Mouse (Mus musculus) right cerebral cortex, adult 18-20 months (tissue): ENCODE measurements around the gene Tmem219.
A peak's percentile ranks its signal among the peaks of the same experiment; 100 is the strongest.

Experiments used
- DNase-seq: peaks from one replicate; pipeline ENCODE4 v3.0.0; 2022; ENCODE audit warnings: mixed read lengths

Tmem219 gene

DNA sequence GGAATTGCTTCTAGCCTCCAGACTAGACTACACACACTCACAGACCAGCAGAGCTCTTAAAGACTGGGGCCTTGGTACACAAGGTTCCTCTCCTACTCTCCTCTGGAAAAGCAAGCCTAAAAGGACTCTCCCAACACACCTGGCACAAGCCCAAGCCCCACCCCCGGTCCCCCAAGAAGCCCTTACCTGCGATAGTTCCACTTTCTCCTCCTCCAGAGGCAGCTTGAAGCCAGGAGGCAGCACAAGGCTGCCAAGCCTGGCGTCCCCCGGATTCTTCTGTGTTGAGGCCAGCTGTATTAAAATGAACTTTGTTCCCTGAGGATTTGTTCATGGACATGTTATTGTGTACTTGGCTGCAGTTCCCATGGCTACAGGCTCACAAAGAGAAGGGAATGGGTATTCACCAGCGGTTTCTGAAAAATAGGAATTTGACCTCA is at the start of gene Tmem219:
TSS of gene Tmem219 (minus strand) at position 294 of the 437 bp plus-strand sequence.
- no peak for DNase-seq

GRCm38 (mm10) chr7:126967361-126967760 is 44.6 kb upstream of the Tmem219 start:
- no peak for DNase-seq

DNA sequence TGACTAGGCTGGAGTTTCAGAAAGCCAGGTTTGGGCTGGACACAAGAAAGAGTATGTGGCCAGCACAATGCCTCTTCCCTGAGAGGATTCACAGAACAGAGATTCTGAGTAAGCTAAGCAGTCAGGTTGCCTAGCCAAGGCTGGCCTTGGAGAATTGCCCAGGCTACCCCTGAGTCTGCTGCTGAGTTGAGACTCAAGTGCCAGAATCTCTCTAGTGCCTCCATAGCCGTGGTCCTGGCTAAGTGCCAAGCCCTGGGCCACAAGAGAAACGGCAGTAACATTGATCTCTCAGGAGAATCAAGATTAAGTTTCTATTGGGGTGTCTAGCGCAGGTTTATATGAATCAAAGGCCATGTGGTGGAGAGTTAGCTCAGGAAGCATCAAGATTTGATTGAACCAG is 42.9 kb upstream of the Tmem219 start:
- DNase-seq = no peak

DNA sequence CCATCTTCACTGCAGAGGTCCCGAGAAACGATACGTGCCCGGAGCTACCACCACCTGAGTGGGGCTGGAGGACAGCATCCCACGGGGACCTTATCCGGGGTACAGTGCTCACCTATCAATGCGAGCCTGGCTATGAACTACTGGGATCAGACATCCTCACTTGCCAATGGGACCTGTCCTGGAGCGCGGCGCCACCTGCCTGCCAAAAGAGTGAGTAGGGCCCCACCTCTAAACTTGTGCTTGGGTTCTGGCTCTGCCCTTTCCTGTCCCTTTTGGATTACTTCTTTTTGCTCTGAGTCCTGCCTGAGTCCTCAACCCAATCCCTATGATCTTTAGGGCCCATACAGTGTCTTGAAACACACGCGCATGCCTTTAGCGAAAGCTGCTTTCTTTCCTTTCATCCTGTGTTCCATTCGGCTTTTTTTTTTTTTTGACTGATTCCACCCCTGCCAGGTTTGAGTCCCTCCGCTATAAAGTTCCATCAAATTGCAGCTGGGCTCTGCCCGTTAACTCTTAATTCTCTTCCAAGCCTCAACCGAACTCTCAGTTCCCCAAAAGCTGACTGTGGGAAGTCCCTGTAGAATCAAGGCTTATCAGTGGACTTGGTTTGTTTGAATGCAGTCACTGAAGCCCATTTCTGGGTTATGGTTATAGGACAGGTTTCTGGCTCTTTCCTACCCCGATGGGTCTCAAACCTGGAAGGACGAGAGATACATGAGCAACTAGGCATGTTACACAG is 41.0 kb upstream of the Tmem219 start:
- no peak for DNase-seq

DNA sequence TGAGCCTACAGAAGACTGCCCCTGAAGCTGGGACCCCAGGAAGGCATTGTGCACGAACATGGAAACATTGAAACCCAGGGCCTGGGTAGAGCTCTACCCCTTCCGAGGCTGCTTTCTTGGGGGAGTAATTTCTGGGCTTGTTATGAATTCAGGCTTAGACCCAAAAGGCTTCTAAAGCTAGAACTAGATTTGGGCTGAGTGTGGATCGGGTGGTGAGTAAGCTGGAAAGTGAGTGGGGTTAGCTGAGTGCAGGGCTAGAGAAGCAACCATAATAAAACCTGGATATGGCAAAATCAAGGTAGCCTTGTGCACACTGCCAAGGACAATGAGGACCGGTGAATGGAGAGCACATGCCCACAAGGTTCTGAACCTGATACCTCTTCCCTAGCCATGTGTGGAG is 39.2 kb upstream of the Tmem219 start:
- DNase-seq = no peak

GRCm38 (mm10) chr7:126961095-126961494 is 38.4 kb upstream of the Tmem219 start:
- DNase-seq = no peak

DNA sequence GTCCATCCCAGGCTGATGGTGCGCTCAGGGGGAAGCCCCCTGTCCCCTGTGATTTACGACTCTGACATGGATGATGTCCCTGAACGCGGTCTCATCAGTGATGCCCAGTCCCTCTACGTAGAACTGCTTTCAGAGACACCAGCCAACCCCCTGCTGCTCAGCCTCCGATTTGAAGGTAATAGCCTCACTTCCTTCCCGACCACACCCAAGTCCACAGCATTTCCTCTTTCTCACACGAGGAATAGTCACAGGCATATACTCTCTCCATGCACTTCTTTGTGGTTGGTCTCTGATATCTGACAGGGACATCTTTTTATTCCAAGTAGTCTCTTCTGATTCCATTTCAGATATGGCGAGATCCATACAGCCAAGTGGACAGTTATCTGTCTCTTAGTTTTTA is 37.1 kb upstream of the Tmem219 start:
- no peak for DNase-seq

DNA sequence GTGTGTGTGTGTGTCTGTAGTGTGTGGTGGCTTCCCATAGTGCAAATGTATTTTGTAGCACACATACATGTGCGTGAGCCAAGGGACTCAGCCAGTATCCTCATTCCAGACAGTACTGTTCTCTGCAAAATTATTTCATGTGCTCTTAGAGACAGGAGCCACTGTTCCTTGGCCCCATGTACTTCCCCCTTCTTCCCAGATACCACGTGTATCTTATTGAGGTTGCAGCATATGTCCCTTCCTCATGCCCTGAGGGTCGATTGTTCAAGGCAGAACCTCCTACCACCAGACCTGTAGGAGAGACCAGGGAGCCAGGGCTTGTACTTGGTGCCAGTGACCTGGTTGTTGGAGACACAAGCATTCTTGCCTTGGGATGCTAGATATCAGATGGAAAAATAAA is 32.4 kb upstream of the Tmem219 start:
- no peak for DNase-seq

DNA sequence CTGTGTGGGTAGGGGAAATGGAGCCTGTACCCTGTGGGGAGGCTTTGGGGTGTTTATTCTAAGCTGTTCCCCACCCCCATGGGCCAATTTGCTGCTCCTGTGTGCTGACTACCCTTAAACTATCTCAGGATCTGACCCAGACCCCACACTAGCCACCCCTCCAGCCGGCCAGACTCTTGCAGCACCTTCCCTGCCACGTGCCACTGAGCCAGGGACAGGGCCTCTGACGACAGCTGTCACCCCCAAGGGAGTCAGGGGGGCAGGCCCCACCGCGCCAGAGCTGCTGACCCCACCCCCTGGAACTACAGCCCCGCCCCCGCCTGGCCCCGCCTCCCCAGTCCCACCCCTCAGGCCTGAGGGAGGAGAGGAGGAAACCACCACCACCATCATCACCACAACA is 29.9 kb upstream of the Tmem219 start:
- DNase-seq = no peak

DNA sequence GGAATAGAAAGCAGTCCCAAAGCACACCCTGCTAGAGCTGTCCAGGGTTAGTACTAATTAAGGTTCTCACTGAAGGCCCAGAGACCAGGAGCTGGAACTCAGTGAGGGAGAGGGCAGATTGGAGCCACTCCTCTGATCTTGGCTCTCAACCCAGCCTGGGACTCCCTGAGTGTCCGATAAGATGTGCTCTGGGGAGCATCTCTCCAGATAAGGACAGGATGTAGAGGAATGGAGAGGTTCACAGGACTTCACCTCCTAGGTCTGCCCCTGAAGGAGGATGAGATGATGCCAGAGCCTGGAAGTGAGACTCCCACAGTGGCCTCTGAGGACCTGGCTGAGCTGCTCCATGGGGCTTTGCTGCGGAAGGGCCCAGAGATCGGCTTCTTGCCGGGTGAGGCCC is 29.0 kb upstream of the Tmem219 start:
- no peak for DNase-seq

DNA sequence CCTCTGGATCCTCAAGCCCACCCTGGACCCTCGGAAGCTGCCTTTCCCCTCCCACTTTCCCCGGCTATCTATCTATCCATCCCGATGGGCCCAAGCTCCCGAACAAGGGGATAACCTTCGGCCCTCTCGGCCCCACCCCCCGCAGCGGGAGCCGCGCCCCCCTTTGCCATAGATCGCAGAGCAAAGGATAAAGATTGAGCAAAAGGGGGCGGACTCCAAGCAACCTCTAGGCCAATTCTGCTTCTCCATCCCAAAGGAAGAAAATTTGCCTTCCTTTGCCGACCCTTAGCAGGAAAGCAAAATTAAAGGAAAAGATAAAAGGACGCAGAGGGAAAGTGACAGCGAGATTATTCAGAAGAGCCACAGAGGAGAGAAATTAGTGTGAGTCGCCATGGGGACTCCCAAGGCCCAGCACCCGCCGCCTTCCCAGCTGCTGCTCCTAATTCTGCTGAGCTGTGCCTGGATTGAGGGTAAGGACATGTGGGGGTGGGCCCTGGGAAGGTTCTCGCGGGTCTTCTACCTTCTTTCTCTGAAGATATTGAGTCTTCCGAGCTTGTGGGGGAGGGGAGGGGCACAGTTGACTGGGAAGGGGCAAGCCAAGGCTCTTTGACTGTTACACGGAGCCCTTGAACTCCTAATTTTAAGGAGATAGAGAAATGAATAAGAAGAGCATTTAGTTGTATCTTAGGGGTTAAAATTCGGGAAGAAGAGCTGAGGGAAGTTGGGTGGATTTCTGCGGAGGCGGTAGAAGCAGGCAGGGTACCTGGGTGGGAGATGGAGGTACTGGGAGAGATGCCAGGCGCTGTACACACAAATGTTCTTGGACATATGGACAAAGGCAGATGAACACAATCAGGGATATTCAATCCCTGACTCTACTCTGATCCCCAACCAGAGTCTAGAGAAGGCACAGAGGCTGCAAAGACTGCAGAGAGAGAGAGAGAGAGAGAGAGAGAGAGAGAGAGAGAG is 28.2 kb upstream of the Tmem219 start:
- peak; percentile 33 for DNase-seq

GRCm38 (mm10) chr7:126949793-126950646 is 27.3 kb upstream of the Tmem219 start, which contains the start of gene Sez6l2:
TSS of gene Sez6l2 (plus strand) at chr7:126950563.
- peak; percentile 88 for DNase-seq

- peak; percentile 74 for DNase-seq
Observed at GRCm38 (mm10) chr7:126949403-126949792, 26.7 kb upstream of the Tmem219 start, which contains the start of gene Asphd1. TSS of gene Asphd1 (minus strand) at chr7:126949582.

DNA sequence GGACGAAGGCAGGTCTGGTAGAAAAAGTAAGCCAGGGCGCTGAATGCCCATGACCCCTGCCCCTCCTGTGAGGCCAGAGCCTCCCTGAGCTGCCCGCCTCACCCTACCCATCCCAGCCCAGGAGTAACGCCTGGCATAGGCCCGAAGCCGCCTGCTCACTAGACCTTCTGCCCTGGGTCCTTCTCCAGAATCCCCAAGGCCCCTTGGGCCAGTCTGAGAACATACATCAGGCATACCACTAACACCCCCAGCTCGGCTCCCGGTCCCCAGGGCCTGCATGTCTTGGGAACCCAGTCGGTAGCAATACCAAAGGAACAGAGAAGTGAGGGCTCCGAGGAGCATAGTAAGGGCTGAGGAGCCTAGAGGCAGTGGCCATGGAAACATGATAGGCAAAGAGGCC is 25.9 kb upstream of the Tmem219 start:
- no peak for DNase-seq

- DNase-seq = no peak
Observed at GRCm38 (mm10) chr7:126946530-126946929, 23.8 kb upstream of the Tmem219 start.

- DNase-seq = peak; percentile 67
Observed at GRCm38 (mm10) chr7:126941801-126942200, 19.1 kb upstream of the Tmem219 start.

DNA sequence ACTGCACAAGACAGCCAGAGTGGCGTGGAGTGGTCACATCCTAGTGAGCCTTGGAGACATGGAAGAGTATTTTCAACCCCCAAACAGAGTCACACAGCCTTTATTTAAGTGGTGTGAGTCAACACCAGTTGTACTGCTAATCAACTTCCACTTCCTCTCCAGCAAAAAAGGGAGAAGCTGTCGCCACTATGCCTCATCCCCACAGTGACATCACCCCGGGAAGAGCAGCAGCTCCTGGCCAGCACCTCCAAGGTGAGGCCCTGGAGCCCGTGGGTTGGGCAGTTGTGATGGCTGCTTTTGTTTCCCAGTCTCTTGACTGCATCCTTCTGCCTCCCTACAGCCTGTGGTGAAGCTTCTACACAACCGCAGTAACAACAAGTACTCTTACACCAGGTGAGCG is 18.5 kb upstream of the Tmem219 start:
- DNase-seq = no peak

GRCm38 (mm10) chr7:126932652-126933051 is 9.9 kb upstream of the Tmem219 start:
- DNase-seq = no peak

- DNase-seq = no peak
Observed at GRCm38 (mm10) chr7:126929046-126929445, 6.3 kb upstream of the Tmem219 start.

- peak; percentile 95 for DNase-seq
Observed at GRCm38 (mm10) chr7:126928384-126929037, 5.8 kb upstream of the Tmem219 start, which contains the start of gene Kctd13. TSS of gene Kctd13 (plus strand) at chr7:126928879.

DNA sequence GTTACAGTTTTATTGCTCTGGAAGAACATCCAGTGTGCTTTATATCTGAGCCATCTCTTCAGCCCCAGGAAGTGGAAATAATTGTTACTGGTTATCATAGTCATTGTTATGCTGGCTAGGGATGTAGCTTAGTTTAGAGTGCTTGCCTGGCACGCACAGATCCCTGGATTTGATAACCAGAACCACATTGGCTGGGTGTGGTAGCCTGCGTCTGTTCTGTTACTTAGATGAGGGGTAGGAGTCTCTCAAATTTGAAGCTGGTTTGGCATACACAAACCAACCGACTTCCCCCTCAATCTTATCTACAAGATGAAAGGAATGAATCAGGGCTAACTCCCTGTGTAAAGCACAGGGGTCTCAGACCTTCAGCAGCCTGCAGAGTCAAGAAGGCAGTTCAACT is 3.6 kb upstream of the Tmem219 start:
- no peak for DNase-seq

- DNase-seq = no peak
Observed at GRCm38 (mm10) chr7:126923999-126924398, 1.3 kb upstream of the Tmem219 start.
